Mouse (Mus musculus) right cerebral cortex, postnatal 36 days (tissue): Measurements from ENCODE around the gene Usp2.
"Not testable (repeated sequence)": the region's sequence is repeated elsewhere in the genome, so short reads cannot be mapped to it uniquely, and the experiment has no call there.

Experiments
- DNase-seq, 2 experiments: peaks; one replicate each; pipeline ENCODE4 v3.0.0; 2022; ENCODE audit warnings: low spot score in 2 of 2, mixed read lengths in 1 of 2

Usp2 gene

DNA sequence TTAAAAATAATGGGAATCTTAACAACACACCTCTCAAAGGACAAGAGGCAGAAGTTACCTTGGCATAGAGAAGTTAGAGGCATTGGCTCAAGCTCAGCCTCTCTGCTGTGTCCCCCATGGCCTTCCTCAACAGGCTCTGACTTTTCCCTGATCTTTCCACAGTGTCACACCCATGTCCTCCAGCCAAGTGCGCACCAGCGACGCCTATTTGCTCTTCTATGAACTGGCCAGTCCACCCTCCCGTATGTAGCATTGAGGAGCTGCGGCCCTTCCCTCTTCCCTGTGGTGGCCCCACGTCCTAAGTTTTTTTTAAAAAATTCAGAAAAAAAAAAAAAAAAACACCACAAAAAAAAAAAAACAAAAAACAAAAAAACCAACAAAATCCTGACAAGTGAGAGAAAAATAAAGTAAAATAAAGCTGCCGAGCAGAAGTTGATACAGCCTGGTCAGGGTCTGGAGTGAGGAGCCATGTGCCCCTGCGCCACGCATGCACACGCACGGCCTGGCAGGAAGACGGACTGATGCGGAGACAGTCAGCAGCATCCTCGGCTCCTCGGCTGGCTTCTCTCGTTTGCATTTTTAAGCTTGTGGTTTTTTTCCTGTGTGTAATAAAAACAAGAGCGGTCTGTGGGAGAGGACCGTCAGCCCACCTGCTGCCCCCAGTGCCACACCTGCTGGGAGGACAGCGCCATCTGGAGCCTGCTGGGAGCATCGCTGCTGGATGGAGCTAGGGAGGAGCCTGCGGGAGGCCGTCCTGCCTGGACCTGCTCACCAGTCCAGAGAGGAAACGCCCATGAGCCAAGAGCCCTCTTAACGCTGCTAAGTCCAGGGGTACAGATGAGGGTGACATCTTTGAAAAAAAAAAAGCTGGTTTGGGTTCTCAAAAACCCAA lies 27.0 kb downstream of the Usp2 start:
- peak; percentile 75 to 80 for DNase-seq

DNA sequence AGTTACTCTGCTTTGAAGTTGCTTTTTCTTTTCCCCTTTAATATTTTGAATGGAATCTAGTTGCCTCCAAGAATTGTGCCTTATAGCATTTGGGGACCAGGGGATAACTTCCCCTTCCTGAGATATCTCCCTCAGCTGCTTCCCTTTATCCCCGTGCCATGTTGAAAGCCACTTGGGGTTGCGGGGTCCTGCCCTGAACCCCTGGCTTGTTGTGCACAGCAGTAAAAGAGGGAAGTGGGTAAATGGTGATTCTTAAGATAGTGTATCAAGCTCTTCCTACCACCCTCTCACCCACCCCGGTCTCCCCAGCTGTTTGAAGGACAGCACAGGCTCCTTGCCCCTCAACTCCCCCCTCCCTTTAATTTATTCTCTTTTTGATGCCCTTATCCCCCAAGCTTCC lies 27.9 kb downstream of the Usp2 start:
- DNase-seq, result no peak

DNA sequence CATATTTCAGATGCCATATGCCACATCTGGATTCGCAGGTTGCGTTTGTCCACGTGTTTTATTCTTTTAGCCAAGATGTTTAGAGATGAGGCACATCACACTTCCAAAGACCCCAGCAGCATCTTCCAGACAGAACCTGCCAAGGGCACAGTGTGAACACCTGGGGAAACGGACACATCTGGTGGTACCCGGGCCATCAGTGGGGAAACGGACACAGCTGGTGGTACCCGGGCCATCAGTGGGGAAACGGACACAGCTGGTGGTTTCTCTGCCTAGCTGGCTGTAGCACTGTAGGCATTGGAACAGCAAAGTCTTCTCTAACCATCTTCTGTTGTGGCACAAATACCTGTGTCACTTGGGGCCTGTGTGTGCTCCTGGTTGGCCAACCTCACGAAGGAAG lies 29.0 kb downstream of the Usp2 start:
- no peak for DNase-seq

DNA sequence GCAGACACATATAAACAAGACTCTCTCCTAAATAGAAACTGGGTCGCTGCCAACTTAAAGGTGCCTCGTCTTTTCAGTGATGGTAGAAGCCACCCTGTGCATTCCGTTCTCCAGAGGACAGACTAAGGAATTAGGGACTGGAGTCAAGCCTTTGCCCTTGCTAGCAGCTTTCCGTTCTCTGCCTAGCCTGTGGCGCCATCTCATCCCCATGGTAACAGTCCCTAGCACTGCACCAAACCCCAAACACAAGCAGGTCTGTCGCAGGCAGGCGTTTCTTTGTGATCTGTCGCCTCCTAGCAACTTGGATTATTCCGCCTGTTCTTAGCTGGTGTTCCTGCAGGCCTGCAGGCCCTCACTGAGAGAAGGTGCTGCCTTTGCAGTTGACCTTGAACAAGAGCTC lies 29.7 kb downstream of the Usp2 start:
- no peak for DNase-seq

DNA sequence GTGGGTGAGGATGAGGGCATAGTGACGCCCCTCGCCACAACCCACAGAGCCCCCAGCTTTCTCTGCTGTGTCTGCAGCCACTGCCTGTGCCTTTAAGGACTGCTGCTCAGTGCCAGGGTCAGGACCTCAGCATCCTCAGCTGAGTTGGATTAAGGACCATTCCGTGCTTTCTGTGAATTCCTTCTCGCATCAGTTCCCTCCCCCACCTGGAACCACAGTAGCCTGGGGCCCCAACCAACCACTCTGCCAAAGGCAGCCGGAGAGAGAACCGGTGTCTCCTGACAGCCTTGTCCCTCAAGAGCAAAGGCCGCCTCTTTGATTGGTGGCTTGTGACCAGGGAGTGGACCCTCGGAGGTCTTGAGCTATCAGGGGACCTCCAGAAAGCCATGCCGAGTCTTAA lies 34.7 kb downstream of the Usp2 start, which contains the start of gene Mfrp:
Mfrp (plus strand) TSS at position 240 of the 400 bp plus-strand sequence.
- no peak for DNase-seq

DNA sequence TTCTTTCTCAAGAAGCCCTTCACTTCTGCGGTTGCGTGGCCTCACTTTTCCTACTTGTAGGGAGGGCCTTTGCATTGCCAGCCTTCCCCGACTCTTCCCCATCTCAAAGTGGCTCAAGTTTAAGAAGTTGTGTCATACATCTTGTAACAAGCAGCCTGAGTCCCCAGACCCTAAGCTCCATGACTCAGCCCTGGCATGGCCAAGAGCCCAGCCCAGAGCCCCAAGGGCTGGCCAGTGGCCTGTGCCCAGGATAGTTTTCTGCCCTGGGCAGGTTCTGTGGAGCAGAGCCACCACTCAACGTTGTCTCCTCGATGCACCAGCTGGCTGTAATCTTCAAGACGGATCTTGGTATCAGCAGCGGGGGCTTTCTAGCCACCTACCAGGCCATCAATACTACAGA lies 38.1 kb downstream of the Usp2 start:
- DNase-seq, result no peak

DNA sequence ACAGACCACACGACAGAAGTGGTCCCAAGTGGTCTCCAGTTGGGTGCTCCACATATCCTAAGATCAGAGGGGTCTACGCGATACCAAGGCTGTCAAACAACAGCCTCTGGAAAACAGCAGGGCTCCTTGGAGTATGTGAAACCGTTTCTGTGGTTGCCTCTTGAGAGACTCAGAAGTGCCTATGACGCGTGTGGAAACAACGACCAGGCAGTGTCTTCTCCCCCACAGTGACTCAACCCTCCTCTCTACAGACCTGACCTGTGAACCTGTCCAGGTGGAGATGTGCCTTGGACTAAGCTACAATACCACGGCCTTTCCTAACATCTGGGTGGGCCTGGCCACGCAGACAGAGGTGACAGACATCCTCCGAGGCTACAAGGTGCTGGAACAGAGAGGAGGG lies 39.0 kb downstream of the Usp2 start:
- no peak for DNase-seq

DNA sequence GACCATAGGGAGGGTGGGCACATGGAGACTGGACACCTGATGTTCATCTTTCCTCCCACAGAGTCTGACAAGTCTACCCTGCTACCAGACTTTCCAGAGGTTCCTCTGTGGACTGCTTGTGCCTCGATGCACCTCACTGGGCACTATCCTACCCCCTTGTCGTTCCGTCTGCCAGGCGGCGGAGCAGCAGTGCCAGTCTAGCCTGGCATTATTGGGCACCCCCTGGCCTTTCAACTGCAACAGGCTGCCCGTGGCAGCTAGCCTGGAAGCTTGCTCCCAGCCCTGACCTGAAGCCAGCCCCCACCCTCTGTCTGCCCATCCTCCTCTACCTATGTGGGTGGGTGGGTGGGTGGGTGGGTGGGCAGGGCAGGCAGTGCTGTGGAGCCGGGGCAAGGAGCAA lies 39.4 kb downstream of the Usp2 start:
- no peak for DNase-seq

DNA sequence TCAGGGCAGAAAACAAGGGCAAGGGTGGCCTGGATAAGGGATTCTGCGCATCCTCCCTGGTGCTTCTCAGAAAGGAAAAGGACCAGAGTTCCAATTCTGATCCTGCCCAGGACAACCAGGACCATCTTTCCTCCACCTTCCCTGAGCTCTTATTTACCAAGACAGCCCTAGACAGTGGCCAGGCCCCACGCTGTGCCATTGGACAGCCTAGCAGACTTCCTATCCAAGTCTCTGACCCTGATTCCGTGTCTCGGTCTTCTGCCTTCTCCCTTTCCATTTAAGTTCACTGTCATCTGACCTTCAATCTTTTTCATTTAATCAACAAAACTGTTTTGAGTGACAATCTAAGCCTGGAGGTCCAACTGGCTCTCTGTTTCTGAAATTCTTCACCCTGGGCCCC lies 39.8 kb downstream of the Usp2 start:
- no peak for DNase-seq

DNA sequence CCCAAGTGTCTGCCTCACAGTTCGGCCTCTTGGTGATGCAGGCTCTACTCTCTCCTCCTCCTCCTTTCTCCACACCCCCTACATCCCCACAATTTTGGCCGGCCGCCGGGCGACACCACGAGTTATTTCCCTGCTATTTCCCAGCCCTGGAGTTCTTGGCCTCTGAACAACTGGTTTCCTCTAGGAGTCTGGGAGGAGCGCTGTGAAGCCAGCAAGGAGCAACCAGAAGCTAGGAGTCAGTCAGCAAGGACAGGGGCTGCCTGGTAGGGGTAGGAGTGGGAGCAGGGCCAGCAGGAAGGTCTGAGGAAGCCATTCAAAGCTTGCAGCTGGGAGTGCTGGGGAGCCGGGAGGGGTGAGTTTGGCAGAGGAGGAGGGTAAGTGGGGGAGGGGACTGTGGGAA lies 40.3 kb downstream of the Usp2 start, which contains the start of gene C1qtnf5:
C1qtnf5 (plus strand) TSS at position 136 of the 400 bp plus-strand sequence.
- peak in 1 of 2 experiments; percentile 68 for DNase-seq

DNA sequence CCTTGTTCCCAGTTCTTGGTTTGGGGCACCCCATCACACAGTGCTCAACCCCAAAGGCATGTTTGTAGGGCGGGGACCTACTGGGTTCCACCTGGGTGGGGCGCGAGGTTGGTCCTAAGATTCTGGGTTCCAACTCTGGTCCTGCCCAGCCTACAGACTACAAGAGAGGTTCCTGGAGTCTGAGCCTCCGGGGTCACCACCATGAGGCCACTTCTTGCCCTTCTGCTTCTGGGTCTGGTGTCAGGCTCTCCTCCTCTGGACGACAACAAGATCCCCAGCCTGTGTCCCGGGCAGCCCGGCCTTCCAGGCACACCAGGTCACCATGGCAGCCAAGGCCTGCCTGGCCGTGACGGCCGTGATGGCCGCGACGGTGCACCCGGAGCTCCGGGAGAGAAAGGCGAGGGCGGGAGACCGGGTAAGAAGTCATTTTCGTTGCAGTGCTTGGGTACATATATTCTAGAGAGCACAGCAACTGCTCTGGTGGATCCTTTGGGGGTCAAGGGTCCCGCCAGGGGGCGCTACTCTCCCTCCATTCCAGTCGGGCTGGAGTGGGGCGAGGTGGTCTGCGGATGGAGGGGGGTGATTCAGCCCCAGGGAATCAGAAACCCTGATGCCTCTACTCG lies 40.8 kb downstream of the Usp2 start:
- no peak for DNase-seq

DNA sequence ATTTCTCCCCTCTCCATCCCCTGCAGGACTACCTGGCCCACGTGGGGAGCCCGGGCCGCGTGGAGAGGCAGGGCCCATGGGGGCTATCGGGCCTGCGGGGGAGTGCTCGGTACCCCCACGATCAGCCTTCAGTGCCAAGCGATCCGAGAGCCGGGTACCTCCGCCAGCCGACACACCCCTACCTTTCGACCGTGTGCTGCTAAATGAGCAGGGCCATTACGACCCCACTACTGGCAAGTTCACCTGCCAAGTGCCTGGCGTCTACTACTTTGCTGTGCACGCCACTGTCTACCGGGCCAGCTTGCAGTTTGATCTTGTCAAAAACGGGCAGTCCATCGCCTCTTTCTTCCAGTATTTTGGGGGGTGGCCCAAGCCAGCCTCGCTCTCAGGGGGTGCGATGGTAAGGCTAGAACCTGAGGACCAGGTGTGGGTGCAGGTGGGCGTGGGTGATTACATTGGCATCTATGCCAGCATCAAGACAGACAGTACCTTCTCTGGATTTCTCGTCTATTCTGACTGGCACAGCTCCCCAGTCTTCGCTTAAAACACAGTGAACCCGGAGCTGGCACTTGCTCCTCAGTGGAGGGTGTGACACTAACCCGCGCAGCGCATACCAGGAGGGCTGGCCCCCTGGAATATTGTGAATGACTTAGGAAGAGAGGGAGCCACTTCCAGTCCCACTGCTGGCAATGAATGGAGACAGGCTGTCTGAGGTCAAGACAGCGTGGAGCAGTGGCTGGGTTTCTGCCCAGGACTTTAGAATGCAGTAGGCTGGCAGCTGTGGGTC lies 41.6 kb downstream of the Usp2 start:
- DNase-seq, result no peak

DNA sequence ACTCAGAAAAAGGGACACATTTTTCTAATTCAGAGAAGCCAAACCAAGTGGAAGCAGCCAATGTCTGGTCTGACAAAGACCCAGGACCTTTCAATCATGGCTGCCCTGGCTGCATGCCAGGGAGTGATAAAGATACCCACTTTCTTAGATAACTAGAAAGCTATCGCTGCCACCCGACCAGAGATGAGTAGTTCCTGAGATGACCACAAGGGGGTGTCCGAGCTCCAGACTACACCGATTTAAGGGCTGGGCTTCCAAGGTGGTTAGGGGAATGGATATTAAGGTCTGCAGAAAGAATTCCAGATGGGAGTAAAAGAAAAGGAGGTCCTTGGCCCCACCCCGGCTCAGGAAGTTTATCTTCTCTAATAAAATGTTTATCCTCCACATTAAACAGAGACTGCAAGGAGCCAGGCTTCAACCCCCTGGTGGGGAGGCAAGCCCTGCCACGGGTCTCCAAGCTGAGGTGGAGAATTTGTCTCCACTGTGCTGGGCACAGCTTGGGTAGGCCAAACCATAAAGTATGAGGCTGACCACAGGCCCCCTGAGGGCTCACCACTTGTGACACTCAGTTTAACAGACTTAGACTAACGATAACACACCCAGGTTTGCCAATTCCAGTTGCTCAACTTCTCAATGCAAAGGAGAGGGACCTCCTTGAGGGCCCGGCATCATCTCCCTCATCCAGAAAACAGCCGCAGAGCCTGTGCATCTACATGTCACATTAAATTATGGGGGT lies 42.7 kb downstream of the Usp2 start:
- no peak for DNase-seq

DNA sequence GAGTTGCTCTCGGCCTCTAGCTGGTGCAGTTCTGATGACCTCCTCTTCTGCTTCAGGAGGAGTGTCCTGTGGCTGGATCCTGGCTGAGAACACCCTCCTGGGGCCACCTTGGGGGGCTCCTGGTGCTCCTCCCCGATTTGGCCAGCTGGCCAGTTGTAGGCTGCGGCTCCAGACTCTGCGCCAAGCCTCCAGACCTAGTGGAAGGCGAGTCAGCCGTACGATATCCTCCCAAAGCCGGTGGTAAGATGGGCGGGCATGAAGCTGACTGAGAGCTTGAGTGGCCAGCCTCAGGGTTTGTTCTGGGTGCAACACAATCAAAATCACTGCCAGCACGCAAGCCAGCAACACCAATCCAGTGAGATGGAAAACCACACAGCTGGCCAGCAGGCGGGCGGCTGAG lies 45.1 kb downstream of the Usp2 start:
- DNase-seq, result not testable (repeated sequence)

DNA sequence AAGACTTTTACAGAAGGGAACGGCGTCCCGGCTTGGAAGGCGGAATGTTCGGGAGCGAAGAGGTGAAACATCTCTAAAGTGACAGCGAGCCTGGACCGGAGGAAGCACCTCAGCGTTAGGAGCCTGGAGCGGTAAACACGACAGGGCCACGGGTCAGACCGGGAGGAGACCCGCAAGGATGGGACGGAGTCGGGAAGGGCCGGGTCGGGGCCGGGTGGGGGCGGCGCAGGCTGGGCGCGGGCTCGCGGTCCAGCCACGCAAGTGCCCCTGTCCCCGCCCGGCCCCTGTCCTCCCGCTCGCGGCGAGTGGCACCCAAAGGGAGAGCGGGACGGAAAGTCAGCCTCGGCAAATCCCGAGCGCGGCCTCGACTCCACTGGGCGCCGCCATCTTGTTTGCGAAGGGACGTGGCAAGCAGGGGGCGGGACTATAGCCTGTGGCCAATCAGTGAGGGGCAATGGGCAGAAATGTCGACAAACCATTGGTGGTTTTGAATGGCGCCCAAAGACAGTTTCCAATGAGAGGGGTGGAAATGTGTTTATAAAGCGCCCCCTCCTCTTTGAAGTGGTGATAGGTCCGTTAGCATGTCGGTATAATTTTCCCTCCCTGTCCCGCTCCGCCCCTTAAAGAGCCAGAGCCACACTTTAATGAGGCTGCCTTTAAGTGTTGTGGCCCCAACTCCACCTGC lies 46.4 kb downstream of the Usp2 start, which contains the start of the genes Gm49380 and Rnf26:
Gm49380 (minus strand) TSS at position 396 of the 685 bp plus-strand sequence.
Rnf26 (minus strand) TSS at position 413 of the 685 bp plus-strand sequence.
- DNase-seq, result peak; percentile 91 to 94

DNA sequence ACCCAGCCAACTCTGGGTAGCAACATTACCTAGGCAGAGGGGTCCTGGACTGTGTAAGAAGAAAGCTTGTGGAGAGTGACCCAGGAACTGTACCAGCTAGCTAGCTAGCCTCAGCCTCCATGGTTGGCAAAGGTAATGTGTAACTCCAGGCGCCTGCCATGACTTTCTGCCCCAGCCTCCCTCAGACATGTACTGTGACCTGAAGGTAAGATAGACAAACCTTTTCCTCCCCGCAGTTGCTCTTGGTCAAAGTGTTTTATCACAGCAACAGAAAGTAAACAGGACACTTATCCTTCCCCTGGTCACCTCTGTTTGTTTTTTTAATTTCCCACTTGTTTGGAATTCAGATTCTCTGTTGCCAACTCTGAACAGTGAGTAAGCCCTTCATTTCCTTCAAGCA lies 47.6 kb downstream of the Usp2 start:
- DNase-seq, result no peak

DNA sequence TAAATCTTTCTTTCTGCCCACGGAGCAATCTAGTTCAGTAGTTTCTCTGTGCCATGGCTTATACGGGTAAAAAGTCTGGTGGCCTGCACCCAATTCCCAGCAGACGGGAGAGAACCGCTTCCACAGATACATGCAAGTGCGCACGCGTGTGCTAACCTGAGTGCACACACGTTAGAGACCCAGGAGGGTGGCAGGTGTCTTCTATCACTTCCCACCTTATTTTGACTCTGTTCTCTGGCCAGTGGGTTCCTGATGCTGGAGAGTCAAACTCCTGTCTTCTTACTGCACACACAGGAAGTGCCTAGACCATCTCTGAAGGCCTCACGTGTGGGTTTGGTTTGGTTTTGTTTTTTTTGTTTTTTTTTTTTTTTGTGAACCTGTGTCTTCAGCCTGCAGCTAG lies 48.8 kb downstream of the Usp2 start:
- no peak for DNase-seq

DNA sequence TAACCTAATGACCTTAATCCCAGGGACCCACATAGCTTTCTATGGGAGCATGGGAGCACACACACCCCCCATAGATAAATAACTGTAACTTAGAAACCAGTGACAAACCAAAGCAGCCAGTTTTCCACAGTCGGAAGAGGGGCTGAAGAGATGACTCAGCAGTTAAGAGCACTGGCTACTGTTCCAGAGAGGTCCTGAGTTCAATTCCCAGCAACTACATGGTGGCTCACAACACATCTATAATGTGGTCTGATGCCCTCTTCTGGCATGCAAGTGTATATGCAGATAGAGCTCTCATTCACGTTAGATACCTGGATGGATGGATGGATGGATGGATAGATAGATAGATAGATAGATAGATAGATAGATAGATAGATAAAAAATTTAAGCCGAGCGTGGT lies 49.4 kb downstream of the Usp2 start:
- no peak for DNase-seq

DNA sequence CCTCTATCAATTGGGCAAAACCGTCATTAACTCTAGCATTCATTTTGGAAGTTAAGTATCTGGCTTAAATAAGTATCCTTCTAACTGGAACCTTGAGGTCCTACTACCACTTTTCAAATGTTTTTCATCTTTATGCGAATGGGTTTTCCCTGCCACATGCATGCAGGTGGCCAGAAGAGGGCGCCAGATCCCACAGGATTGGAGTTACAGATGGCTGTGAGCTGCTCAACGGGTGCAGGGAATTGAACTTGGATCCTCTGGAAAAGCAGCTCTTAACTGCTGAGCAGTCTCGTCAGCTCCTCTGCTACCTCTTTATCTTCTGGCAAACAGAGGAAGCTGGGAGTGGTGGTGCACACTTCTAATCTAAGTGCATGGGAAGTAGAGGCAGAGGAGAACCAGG lies 52.2 kb downstream of the Usp2 start:
- DNase-seq, result no peak

DNA sequence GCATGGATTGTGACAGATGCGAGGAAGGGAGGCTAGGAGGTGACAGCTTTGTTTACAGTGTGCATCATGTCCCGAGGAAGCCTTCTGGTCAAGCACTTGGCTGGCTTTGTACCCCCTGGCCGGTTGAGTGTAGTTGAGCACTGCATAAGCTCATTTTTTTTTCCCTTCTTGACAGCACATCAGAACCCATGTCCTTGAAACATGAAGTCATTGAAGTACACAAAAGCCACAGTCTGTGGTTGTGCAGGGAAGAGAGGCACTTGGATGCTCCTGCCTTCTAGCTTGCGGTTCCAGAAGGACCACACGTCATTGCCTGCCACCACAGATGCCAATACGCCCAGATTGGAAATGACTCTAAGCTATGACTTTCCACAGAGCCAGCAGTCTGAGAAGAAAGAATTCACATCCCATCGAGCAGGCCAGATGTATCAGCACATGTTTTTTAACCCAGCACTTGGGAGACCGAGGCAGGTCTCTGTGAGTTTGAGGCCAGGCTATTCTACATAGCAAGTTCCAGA lies 53.2 kb downstream of the Usp2 start:
- DNase-seq, result no peak

DNA sequence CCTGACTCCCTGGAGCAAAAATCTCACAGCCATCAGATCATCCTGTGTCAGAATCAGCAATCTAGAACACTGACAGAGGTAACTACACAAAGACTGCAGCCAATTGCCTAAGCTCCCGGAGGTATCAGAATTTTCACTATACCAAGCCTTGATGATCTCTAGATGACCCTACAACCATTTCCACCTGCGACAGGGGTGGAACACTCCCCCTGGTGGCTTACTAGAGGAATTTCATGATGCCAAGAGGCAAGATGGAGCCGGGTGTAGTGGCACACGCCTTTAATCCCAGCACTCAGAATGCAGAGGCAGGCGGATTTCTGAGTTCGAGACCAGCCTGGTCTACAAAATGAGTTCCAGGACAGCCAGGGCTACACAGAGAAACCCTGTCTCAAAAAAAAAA lies 57.5 kb downstream of the Usp2 start:
- no peak for DNase-seq
